Mouse (Mus musculus): ENCODE data around the gene Mon1a.

DNA sequence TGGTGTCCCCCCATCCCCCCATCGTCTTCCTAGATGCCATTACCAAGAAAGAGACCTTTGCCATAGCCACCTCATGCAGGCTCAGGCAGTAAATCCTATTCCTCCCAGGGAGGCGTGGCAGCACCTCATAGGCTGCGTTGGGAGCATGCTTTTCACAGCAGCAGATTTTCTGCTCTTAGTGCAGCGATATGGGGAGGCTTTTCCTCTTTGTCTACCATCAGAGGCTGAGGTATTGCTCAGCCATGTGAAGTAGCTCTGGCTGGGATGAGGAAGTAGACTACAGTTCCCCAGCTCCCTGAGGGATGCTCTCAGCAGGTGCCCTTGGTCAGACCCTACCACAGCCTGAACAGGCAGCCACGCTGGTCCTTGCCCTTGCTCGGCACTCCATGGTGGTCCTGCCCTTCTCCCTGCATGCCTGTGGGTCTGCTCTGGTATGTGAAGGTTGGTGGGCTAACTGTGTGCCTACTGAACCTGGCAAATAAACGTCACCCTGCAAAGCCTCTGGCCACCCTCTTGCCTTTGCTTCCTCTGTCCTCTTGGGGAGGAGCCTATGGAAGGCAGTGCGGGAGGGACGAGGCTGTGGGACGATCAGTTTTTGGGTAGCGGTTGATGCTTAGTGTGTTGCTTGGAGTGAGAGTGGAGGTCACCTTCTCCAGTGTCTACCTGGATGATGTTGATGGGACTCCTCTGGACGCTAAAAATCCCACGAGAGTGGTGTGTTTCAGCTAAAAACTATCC lies 61.4 kb downstream of the Mon1a start:
- no peak for TF ChIP-seq CTCF (IDR thresholded peaks at IDR 0.05; ENCODE audit: borderline replicate concordance, insufficient read depth, low read length)
- no peak for TF ChIP-seq POLR2A (IDR thresholded peaks at IDR 0.05; ENCODE audit: low read depth, low read length)

Measured in embryonic fibroblast, embryonic 13.5 days (primary cell).